Mouse (Mus musculus): Measurements from ENCODE around the gene Sult2b1. TPM values are rescaled to one million over a fixed set of nuclear protein-coding genes. Genes with fewer than 3 reads are reported as not detected.

Sult2b1 gene
- polyA plus RNA-seq (2014; fragmentation: Illumina TruSeq; extraction: RNeasy Lipid Tissue Mini Kit (QIAGEN cat#74804); ENCODE audit: low replicate concordance), result 5.5 TPM

DNA sequence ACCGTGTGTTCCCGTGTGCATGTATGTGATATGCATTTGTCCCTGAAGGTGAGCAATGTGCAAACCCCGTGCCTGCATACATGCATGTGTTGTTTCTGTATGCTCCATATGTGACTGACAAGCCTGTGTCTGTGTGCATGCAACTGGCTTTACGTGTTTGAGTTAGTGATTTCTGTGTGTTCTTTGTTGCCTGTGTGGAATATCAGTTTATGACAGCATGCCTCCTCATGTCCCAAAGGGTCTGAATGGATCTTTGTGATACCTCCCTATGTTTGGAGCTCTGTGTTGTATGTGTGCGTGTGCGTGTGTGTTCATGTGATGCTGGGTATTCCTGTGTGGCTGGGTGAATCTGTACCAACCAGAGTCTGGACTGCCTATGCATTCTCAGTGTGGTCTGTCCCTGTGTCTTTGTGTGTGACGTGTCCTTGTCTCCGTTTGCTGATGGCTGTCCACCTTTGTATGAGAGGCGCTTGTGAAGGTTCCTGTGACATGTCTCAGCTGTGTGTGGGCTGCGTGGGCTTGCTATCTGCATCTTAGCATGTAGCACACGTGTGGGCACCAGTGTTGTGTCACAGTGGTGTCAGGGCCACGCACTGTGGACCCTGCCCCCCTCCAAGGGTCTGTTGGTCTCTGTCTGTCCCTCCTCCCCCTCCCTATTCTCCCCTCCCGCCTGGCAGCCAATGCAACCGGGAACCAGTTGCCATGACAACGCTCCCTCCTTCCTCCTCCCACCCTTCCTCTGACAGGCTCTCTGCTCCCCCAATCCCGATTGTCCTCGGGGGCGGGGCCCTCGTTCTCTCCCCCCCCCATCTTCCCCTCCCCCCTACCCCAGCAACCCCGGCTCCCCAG, at the start of gene Sult2b1:
Sult2b1 (minus strand) TSS at position 146 of the 849 bp plus-strand sequence.

DNA sequence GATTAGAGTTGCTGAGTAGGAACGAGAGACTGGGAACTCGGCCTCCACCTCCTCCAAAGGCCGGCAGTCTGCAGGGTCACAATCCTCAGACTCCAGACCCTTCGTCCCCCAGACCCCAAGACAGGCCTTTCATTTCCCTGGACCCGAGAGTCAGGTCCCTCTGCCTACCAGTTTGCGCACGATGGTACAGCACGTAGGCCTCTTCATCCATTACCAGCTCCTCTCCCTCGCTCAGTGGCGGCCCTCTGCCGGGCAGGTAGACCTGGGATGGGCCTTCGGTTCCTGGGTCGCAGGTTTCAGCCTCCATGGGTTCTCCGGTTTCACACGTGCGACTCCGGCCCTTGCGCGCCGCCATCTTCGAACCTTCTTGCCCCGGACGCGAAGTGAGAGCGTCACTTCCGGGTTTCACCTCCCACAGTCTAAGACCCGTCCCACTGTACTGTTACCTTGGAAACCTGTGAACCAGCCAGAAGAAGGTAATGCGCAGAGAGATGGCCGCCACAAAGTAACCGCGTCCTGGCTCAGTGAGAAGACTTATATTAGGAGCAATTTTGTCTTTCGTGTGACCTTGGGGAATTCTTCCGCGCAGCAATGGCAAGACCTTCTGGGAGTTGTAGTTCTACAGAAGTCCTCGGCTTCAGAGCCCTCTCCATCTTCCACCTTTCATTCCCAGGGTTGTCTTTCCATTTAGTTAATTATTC, 46.1 kb upstream of the Sult2b1 start, which contains the start of gene Grwd1:
Grwd1 (minus strand) TSS at position 518 of the 701 bp plus-strand sequence.

DNA sequence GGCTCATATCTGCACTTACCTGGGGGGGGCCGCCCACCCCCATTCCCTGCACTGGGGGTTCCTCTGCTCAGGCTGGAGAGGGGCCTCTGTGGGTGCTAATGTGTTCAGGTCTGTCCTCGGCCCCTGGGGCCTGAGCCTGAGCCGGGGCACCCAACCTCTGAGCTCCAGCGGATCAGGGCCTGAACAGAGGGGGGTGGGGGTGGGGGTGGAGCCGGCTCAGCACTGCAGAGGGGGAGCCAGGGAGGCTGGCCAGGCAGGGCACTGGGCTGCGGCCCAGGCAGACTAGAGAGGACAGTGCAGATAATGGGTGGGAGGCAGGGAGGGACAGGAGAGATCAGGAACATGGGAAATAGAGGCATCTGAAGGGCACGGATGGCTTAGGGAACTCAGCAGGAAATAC, 40.1 kb upstream of the Sult2b1 start, which contains the start of gene Kcnj14:
Kcnj14 (minus strand) TSS at position 185 of the 400 bp plus-strand sequence.

DNA sequence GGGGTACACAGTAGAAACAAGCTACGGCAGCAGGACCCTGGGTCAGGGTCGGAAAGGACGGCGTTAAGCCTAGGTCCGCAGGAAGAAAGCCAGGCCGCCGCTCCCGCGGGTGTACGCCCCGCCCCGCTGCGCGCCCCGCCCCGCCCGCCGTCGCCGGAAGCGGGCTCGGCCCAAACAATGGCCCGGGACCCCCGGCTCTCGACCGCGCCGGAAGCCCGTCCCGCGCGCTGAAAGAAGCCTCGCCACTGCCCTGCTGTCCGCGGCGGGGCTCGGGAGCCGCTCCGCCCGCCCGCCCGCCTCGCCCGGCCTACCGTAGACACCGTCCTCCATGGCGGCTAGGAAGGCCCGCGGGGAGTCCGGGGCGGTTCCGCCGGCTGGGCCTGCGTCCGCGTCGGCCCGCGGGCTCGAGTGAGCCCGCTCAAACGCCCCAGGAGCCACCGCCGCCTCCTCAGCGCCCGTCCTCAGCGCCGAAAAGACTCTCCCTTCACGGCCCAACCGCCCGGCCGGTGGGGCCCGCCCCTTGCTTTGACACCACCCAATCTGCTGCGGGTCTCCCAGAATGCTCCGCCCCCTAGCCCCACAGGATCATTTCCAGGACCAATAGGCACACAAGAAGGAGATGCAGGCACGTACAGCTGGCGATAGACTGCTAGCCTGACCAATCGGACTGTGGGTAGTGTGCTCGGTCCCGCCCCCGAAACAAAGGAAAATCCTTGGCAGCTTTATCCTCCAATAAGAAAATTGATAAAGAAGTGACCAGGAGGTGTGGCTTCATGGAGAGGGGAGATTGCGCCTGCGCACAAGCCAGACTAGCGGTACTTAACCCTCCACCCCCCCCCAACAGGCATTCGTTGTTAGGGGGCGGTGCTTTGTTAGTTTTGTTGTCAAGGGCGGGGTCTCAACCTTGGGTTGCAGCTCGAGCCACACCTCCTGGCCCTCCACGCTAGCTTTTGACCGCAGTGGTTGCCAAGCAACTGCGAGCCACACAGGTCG, 29.6 kb upstream of the Sult2b1 start, which contains the start of gene Cyth2:
Cyth2 (minus strand) TSS at position 795 of the 993 bp plus-strand sequence.

DNA sequence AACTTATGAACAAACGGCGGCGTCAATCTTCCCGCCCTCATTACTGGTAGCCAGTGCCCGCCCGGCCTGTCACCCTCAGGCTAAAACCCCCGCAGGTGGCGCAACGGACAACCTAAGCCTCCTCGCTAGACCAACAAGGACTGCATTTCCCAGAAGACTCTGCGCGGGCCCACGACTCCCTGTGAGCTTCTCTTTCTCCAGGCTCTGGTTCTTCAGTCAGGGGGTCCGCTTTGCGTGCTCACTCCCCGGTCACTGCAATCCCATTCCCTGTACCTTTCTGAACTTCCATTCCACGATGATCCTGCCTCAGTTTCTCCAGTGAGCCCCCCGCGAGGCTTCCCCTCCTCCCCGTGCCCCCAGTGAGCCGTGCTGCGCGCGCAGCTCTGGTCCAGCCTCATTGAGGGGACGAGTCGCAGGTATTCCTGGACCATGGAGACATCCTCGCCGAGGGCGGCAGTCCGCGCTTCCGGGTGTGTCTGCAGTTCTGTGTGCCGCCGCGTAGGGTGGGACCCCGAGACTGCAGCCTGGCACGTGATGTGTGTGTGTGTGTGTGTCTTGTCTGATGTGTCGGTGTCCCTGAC, 868 bp downstream of the Sult2b1 start, which contains the start of gene Lmtk3:
Lmtk3 (plus strand) TSS at position 228 of the 581 bp plus-strand sequence.

DNA sequence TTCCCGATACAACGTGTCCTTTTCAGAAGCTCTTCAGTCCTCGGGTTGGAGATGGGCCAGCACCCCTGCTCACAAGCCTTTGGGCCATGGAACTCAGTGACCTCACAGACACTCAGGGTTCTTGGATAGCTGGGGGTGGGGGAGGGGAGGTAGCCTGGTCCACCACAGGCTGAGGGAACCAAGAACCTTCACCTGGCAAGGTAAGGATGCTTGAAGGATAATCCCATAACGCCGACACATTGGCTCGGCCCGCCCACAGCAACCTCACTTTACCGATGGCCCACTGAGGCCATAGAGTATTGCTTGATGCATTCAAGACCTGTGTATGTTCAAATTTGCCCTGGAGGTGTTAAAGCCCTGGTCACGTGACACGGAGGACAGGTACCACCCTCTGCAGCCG, 58.8 kb downstream of the Sult2b1 start, which contains the start of gene Spaca4:
Spaca4 (minus strand) TSS at position 101 of the 400 bp plus-strand sequence.

DNA sequence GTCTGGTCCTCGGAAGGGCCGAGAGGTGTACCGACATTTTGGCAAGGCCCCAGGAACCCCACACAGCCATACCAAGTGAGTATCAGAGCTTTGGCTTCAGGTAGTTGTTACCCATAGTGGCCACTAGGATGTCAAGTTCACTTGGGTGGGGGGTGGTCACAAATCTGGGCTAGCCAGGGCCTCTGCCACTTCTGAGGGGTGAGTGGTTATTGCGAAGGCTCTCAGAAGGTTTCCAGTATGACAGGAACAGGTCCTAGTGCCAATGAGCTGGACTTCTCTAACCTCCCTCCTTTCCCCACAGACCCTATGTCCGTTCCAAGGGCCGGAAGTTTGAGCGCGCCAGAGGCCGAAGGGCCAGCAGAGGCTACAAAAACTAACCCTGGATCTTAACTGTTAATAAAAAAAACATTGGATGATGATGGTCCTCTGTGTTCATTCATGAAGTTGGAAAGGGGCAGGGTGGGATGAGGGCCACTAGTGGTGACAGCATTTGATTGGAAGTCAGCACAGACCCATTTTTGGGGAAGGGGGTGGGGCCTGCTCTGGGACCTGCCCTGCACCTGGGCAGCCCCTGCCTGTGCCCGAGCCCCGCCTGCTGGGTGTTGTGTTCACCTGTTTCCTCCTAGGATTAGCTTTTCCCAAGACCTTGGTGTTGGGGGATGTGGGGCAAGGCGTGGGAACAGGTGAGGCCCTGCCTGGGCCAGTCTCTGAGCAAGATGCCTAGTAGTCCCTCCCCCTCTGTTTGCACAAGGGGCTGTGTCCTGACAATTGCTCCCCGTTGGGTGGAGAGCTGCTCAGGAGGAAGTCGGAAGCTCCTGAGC, 63.8 kb downstream of the Sult2b1 start, which contains the start of gene Fam83e:
Fam83e (plus strand) TSS at position 800 of the 821 bp plus-strand sequence.

DNA sequence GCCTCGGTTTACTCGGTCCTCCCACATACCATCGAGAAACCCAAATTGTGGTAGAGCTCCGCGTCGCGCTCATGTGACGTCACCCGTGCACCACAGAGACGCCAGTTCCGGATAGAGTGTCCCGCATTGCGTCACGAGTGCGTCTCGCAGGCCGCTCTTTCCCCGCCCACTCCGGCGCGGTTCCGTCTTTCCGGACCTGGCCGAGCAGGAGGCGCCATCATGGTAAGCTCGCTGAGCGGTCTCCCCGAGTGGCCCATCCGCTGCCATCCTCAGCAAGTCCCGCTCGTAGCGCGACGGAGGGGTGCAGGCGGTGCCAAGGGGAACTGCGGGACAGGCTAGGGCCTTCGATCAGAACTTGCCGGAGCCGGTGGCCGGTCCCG, 66.6 kb downstream of the Sult2b1 start, which contains the start of gene Sphk2:
Sphk2 (minus strand) TSS at position 85 of the 380 bp plus-strand sequence.

DNA sequence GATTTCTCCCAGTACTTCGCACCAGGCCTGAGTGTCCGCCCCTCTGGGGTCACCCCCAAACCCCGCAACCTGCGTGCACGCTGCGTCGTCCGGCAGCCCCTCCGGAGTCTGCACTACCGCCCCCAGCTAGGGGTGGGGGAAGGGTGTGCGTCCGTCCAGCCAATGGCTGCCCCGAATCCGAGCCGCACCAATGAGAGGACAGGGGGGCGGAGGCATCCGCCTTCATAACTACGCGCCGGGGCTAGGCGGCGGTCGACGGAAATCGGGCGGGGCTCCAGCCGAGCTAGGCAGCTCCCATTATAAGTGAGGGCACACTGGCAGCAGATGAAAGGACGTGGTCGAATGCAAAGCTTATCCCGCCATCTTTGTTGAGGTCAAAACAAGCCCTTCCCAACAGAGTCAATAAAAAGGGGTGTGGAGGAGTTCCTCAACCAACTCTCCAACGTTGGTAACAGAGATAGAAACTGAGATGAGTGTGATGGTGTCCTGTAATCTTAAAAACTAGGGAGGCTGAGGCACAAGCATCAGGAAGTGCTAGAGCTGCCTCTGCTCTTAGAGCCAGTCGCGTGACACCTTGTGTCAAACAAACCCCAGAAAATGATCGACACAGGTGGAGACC, 69.3 kb downstream of the Sult2b1 start, which contains the start of gene Rpl18:
Rpl18 (plus strand) TSS at position 368 of the 619 bp plus-strand sequence.

DNA sequence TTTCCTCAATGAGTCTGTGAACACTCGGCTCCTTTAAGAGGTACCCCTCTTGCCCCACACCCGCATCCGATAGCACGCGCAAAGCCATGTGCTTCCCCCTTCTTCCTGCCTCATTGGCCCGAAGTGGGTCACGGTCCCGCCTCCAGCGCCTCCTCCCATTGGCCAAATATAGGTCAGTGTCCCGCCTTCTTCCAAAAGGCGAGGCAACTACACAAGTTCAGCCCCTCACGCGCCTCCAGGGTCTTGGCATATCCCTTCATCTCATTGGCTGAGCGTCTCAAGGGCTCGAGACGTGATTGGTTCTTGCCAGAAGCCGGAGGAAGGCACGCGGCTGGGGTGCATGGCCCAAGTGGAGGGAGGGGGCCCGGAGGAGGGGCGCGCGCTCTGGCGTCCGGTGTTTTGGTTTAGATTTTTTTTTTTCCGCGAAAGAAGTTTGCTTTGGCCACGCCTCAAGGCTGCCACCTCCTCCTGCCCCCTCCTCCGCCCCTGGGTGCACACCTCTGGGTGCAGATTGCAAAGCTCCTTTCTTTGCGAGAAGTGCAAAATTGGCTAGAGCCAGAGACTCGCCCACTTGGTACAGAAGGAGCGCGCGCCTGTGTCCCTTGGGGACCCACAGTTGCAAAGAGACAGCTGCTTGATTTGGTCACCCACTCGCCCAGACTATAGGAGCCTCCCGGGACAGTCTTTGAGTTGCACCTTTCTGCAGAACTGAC, 79.6 kb downstream of the Sult2b1 start, which contains the start of gene Dbp:
Dbp (plus strand) TSS at position 359 of the 713 bp plus-strand sequence.

DNA sequence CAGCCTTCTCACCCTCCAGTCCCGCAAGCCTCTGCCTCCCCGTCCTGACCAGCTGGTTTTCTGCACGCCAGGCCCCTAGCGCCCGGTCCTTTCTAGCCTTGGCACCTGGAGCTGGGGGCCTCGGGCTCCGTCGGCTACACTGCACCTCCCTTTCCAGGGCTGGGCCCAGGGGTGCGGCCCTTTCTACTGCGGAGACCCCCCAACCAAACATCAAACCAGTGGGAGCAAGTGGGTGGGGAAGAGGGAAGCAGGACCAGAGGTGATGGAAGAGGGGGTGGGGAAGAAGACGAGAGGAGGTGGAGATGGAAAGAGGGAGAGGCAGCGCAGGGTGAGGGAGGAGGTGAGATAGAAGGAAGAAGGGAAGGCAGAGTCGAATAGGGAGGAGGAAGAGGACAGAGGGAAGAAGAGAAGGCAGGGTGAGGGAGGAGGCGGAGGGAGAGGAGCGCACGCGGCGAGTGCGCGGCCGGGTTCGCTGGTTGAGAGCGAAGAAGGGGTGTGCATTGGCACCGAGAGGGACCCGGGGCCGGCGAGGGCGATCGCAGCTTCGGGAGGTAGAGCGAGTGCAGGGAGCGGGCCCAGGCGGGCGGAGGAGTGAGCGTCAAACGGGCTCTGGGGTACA, 84.8 kb downstream of the Sult2b1 start, which contains the start of gene Car11:
Car11 (plus strand) TSS at position 321 of the 619 bp plus-strand sequence.

DNA sequence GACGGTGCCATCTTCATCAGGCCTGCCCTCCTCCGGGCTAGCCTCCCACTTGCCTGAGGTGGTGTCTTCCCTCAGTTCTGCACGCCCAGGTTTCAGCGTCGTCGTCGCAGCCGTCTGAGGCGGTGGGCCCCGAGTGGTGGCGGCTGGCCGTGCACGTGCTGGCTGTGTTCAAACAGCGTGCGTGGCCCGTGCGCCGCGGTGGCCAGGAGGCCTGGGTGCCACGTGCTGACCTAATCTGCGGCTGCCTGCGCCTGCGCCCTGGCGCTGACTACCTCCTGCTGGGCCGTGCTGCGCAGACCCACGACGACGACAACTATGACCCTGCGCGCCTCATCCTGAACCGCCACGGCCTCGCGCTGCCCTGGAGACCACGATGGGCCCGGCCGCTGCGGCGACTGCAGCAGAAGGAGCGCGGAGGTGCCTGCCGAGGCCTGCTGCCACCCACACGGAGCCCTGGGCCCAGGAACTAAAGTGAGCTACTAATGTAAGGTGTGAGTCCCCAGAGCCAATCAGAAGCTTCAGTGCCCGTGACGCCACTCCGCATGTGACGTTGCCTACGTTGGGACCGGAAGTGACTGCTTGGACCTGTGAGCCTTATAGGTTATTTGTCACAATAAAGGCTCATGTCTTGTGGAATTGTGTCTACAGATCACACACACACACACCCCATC, 90.4 kb downstream of the Sult2b1 start, which contains the start of gene Sec1:
Sec1 (minus strand) TSS at position 482 of the 671 bp plus-strand sequence.

DNA sequence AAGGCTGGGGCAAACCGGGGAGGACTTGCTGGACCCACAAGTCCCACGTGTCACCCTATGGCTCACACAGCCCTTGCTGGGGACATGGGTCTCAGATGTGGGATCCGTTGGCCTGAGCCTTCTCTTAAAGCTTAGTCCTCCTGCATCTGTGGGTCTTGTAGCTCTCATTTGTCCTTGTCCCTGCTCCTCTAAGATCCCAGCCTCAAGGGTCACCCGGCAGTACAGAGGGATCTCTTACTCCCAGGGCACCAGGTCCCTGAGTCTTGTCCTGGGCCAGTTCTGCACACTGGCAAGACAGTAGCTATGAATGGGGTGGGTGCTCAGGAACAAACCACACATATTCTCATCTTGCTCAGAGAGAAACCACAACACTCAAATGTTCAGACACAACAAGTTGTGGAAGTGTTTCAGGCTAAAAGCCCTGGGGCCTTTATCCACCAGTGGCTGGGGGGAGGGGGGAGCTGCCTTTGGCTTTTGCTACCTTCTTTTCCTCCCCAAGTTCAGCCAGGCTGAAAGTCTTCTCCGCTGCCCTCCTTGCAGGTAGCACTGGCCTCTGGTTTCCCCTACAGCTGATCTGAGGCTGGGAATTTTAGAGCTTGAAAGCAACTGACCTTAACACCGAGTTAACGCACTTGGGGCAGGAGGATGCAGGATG, 100.9 kb downstream of the Sult2b1 start, which contains the start of gene Ntn5:
Ntn5 (plus strand) TSS at position 627 of the 655 bp plus-strand sequence.

All from small intestine, adult 10 weeks (tissue).